Mouse (Mus musculus): ENCODE results near the gene Agap3. TPM values are rescaled to one million over a fixed set of nuclear protein-coding genes. Genes with fewer than 3 reads are reported as not detected.

The Agap3 gene
- polyA plus RNA-seq, 1 experiment from 2014 or later = 30.6 TPM

- peak overlapping the region; percentile 77 for H3K4me3 ChIP-seq (ENCODE audit: low read depth, low read length)
- H3K4me1 ChIP-seq (replicated peaks; ENCODE audit: control insufficient read depth, insufficient read depth, low read length) = peaks cover 50% of the 10 kb centered on the region
- no peak for DNase-seq (ENCODE audit: low spot score)
- H3K27ac ChIP-seq (ENCODE audit: low read depth, low read length) = peak overlapping the region; percentile 92
- no peaks in the 10 kb centered on the region for H3K9me3 ChIP-seq (ENCODE audit: control insufficient read depth, low read length)
- H3K9ac ChIP-seq (ENCODE audit: low read depth, low read length) = peak overlapping the region; percentile 89
- no peaks in the 10 kb centered on the region for H3K27me3 ChIP-seq (replicated peaks; ENCODE audit: control insufficient read depth, insufficient read depth, low read length)
- peak overlapping the region; percentile 90 for H3K4me2 ChIP-seq
- no peak for ATAC-seq (replicated peaks; ENCODE audit: low FRiP score)
- H3K36me3 ChIP-seq (ENCODE audit: control insufficient read depth, insufficient read depth, low read length) = peaks cover 8% of the 10 kb centered on the region
- WGBS = 5% methylated on average over 10 of the region's 10 CpGs
These were observed 25.9 kb upstream of the Agap3 start for GRCm38 (mm10) chr5:24426037-24426432.

GRCm38 (mm10) chr5:24426556-24427284 lies 25.3 kb upstream of the Agap3 start:
- ATAC-seq (replicated peaks; ENCODE audit: low FRiP score) (no peak), DNase-seq (ENCODE audit: low spot score) (no peak)
- Histone ChIP-seq H3K27me3 (replicated peaks; ENCODE audit: control insufficient read depth, insufficient read depth, low read length) (no peaks in the 10 kb centered on the region), H3K27ac (ENCODE audit: low read depth, low read length) (no peak overlapping the region), H3K9ac (ENCODE audit: low read depth, low read length) (0 out of 2 replicates have a peak overlapping the region, but pooled peaks have one; percentile 89), H3K4me2 (peak overlapping the region; percentile 90), H3K4me3 (ENCODE audit: low read depth, low read length) (peak overlapping the region; percentile 77), H3K4me1 (replicated peaks; ENCODE audit: control insufficient read depth, insufficient read depth, low read length) (peaks cover 50% of the 10 kb centered on the region), H3K36me3 (ENCODE audit: control insufficient read depth, insufficient read depth, low read length) (peaks cover 13% of the 10 kb centered on the region), H3K9me3 (ENCODE audit: control insufficient read depth, low read length) (no peaks in the 10 kb centered on the region)
- 11% methylated on average over 9 of the region's 9 CpGs for WGBS

GRCm38 (mm10) chr5:24427285-24427633 lies 24.7 kb upstream of the Agap3 start:
- no peak overlapping the region for H3K4me3 ChIP-seq (ENCODE audit: low read depth, low read length)
- no peak overlapping the region for H3K9ac ChIP-seq (ENCODE audit: low read depth, low read length)
- H3K27me3 ChIP-seq (replicated peaks; ENCODE audit: control insufficient read depth, insufficient read depth, low read length) = no peaks in the 10 kb centered on the region
- H3K4me2 ChIP-seq = peak overlapping the region; percentile 90
- ATAC-seq (replicated peaks; ENCODE audit: low FRiP score) (no peak), DNase-seq (ENCODE audit: low spot score) (no peak)
- 25% methylated on average over 12 of the region's 12 CpGs for WGBS
- H3K4me1 ChIP-seq (replicated peaks; ENCODE audit: control insufficient read depth, insufficient read depth, low read length) = peaks cover 50% of the 10 kb centered on the region
- H3K36me3 ChIP-seq (ENCODE audit: control insufficient read depth, insufficient read depth, low read length) = peaks cover 15% of the 10 kb centered on the region
- H3K27ac ChIP-seq (ENCODE audit: low read depth, low read length) = no peak overlapping the region
- no peaks in the 10 kb centered on the region for H3K9me3 ChIP-seq (ENCODE audit: control insufficient read depth, low read length)

- Histone ChIP-seq H3K27me3 (replicated peaks; ENCODE audit: control insufficient read depth, insufficient read depth, low read length) (no peaks in the 10 kb centered on the region), H3K4me3 (ENCODE audit: low read depth, low read length) (peak overlapping the region; percentile 29), H3K9me3 (ENCODE audit: control insufficient read depth, low read length) (no peaks in the 10 kb centered on the region), H3K9ac (ENCODE audit: low read depth, low read length) (no peak overlapping the region), H3K36me3 (ENCODE audit: control insufficient read depth, insufficient read depth, low read length) (peaks cover 18% of the 10 kb centered on the region), H3K27ac (ENCODE audit: low read depth, low read length) (no peak overlapping the region), H3K4me1 (replicated peaks; ENCODE audit: control insufficient read depth, insufficient read depth, low read length) (peaks cover 44% of the 10 kb centered on the region), H3K4me2 (peak overlapping the region; percentile 90)
- 4% methylated on average over 15 of the region's 15 CpGs for WGBS
- ATAC-seq (replicated peaks; ENCODE audit: low FRiP score) = no peak
- peak; percentile 58 for DNase-seq (ENCODE audit: low spot score)
These were observed 24.0 kb upstream of the Agap3 start for GRCm38 (mm10) chr5:24427981-24428402.

- ATAC-seq (replicated peaks; ENCODE audit: low FRiP score) = no peak
- Histone ChIP-seq H3K4me2 (peak overlapping the region; percentile 90), H3K27ac (ENCODE audit: low read depth, low read length) (no peak overlapping the region; the same call in 1 of the 2 replicates), H3K27me3 (replicated peaks; ENCODE audit: control insufficient read depth, insufficient read depth, low read length) (no peaks in the 10 kb centered on the region), H3K36me3 (ENCODE audit: control insufficient read depth, insufficient read depth, low read length) (peaks cover 21% of the 10 kb centered on the region), H3K4me1 (replicated peaks; ENCODE audit: control insufficient read depth, insufficient read depth, low read length) (peaks cover 44% of the 10 kb centered on the region), H3K4me3 (ENCODE audit: low read depth, low read length) (peak overlapping the region; percentile 29), H3K9me3 (ENCODE audit: control insufficient read depth, low read length) (no peaks in the 10 kb centered on the region), H3K9ac (ENCODE audit: low read depth, low read length) (no peak overlapping the region)
- DNase-seq (ENCODE audit: low spot score) = no peak
- 14% methylated on average over 9 of the region's 9 CpGs for WGBS
These were observed 23.4 kb upstream of the Agap3 start for GRCm38 (mm10) chr5:24428596-24428995.

- H3K4me2 ChIP-seq = no peak overlapping the region
- peaks cover 33% of the 10 kb centered on the region for H3K36me3 ChIP-seq (ENCODE audit: control insufficient read depth, insufficient read depth, low read length)
- no peak overlapping the region for H3K27ac ChIP-seq (ENCODE audit: low read depth, low read length)
- no peak overlapping the region for H3K4me3 ChIP-seq (ENCODE audit: low read depth, low read length)
- no peak overlapping the region for H3K9ac ChIP-seq (ENCODE audit: low read depth, low read length)
- H3K9me3 ChIP-seq (ENCODE audit: control insufficient read depth, low read length) = no peaks in the 10 kb centered on the region
- ATAC-seq (replicated peaks; ENCODE audit: low FRiP score) = no peak
- H3K4me1 ChIP-seq (replicated peaks; ENCODE audit: control insufficient read depth, insufficient read depth, low read length) = peaks cover under 1% of the 10 kb centered on the region; the same call in 1 of the 2 replicates
- no peaks in the 10 kb centered on the region for H3K27me3 ChIP-seq (replicated peaks; ENCODE audit: control insufficient read depth, insufficient read depth, low read length)
- 82% methylated on average over 8 of the region's 8 CpGs for WGBS
- DNase-seq (ENCODE audit: low spot score) = no peak
These were observed 18.0 kb upstream of the Agap3 start for GRCm38 (mm10) chr5:24433993-24434392.

- H3K27me3 ChIP-seq (replicated peaks; ENCODE audit: control insufficient read depth, insufficient read depth, low read length) = no peaks in the 10 kb centered on the region
- no peaks in the 10 kb centered on the region for H3K9me3 ChIP-seq (ENCODE audit: control insufficient read depth, low read length)
- 93% methylated on average over 8 of the region's 8 CpGs for whole genome bisulfite sequencing
- no peak overlapping the region for H3K4me3 ChIP-seq (ENCODE audit: low read depth, low read length)
- H3K9ac ChIP-seq (ENCODE audit: low read depth, low read length) = no peak overlapping the region
- H3K4me1 ChIP-seq (replicated peaks; ENCODE audit: control insufficient read depth, insufficient read depth, low read length) = peaks cover 10% of the 10 kb centered on the region
- ATAC-seq (replicated peaks; ENCODE audit: low FRiP score) (no peak), DNase-seq (ENCODE audit: low spot score) (no peak)
- peaks cover 26% of the 10 kb centered on the region; the same call in 1 of the 2 replicates for H3K36me3 ChIP-seq (ENCODE audit: control insufficient read depth, insufficient read depth, low read length)
- no peak overlapping the region for H3K4me2 ChIP-seq
- H3K27ac ChIP-seq (ENCODE audit: low read depth, low read length) = no peak overlapping the region
These were observed 10.8 kb upstream of the Agap3 start for GRCm38 (mm10) chr5:24441187-24441586.

GRCm38 (mm10) chr5:24442029-24442428 lies 9.9 kb upstream of the Agap3 start:
- H3K27me3 ChIP-seq (replicated peaks; ENCODE audit: control insufficient read depth, insufficient read depth, low read length) = no peaks in the 10 kb centered on the region
- peaks cover 10% of the 10 kb centered on the region for H3K4me1 ChIP-seq (replicated peaks; ENCODE audit: control insufficient read depth, insufficient read depth, low read length)
- H3K9ac ChIP-seq (ENCODE audit: low read depth, low read length) = no peak overlapping the region
- no peak overlapping the region for H3K27ac ChIP-seq (ENCODE audit: low read depth, low read length)
- 82% methylated on average over 9 of the region's 9 CpGs for WGBS
- no peak overlapping the region for H3K4me3 ChIP-seq (ENCODE audit: low read depth, low read length)
- ATAC-seq (replicated peaks; ENCODE audit: low FRiP score) (no peak), DNase-seq (ENCODE audit: low spot score) (no peak)
- no peak overlapping the region for H3K4me2 ChIP-seq
- H3K9me3 ChIP-seq (ENCODE audit: control insufficient read depth, low read length) = no peaks in the 10 kb centered on the region
- peaks cover 26% of the 10 kb centered on the region; the same call in 1 of the 2 replicates for H3K36me3 ChIP-seq (ENCODE audit: control insufficient read depth, insufficient read depth, low read length)

- no peak overlapping the region for H3K4me2 ChIP-seq
- 90% methylated on average over 7 of the region's 7 CpGs for WGBS
- DNase-seq (ENCODE audit: low spot score) (no peak), ATAC-seq (replicated peaks; ENCODE audit: low FRiP score) (no peak)
- peaks cover 26% of the 10 kb centered on the region; the same call in 1 of the 2 replicates for H3K36me3 ChIP-seq (ENCODE audit: control insufficient read depth, insufficient read depth, low read length)
- H3K27ac ChIP-seq (ENCODE audit: low read depth, low read length) = no peak overlapping the region
- H3K4me3 ChIP-seq (ENCODE audit: low read depth, low read length) = no peak overlapping the region
- no peaks in the 10 kb centered on the region for H3K27me3 ChIP-seq (replicated peaks; ENCODE audit: control insufficient read depth, insufficient read depth, low read length)
- no peak overlapping the region for H3K9ac ChIP-seq (ENCODE audit: low read depth, low read length)
- H3K4me1 ChIP-seq (replicated peaks; ENCODE audit: control insufficient read depth, insufficient read depth, low read length) = peaks cover 14% of the 10 kb centered on the region
- H3K9me3 ChIP-seq (ENCODE audit: control insufficient read depth, low read length) = no peaks in the 10 kb centered on the region
These were observed 8.8 kb upstream of the Agap3 start for GRCm38 (mm10) chr5:24443204-24443603.
